In genomic region chr10:45009676-45010075, GRCm38 (mm10) we compare ENCODE assay signal across 8 mouse cellular contexts. TPM values are rescaled to one million over a fixed set of nuclear protein-coding genes. Genes with fewer than 3 reads are reported as not detected.
A peak's percentile ranks its signal among the peaks of the same experiment; 100 is the strongest.
DNase-seq lines count a peak whose midpoint lies in the region; ATAC-seq lines count a peak whose summit lies in the region.

No protein-coding gene starts in this region.

- WGBS in embryonic facial prominence, embryonic 13.5 days, result 23% methylated on average over 10 of the region's 10 CpGs
- whole genome bisulfite sequencing in hindbrain, embryonic 16.5 days, result 21% methylated on average over 10 of the region's 10 CpGs
- 21% methylated on average over 10 of the region's 10 CpGs for WGBS in midbrain, embryonic 10.5 days
- 57% methylated on average over 10 of the region's 10 CpGs for WGBS in heart, embryonic 11.5 days (ENCODE audit: insufficient replicate concordance)

- H3K4me1 ChIP-seq in embryonic facial prominence, embryonic 13.5 days, result peaks cover 9% of the 10 kb centered on the region; the same call in 1 of the 2 replicates
- no peaks in the 10 kb centered on the region for H3K4me1 ChIP-seq in hindbrain, embryonic 16.5 days (ENCODE audit: control insufficient read depth, insufficient read depth, low read depth, low read length)
- peaks cover 9% of the 10 kb centered on the region for H3K4me1 ChIP-seq in midbrain, embryonic 10.5 days
- no peaks in the 10 kb centered on the region for H3K4me1 ChIP-seq in heart, embryonic 11.5 days (ENCODE audit: control insufficient read depth, insufficient read depth, low read length)

- no peak overlapping the region for H3K27ac ChIP-seq in embryonic facial prominence, embryonic 13.5 days
- no peak overlapping the region for H3K27ac ChIP-seq in hindbrain, embryonic 16.5 days (ENCODE audit: low read depth, low read length)
- no peak overlapping the region for H3K27ac ChIP-seq in midbrain, embryonic 10.5 days (replicated peaks)
- H3K27ac ChIP-seq in heart, embryonic 11.5 days (ENCODE audit: low read depth, low read length), result no peak overlapping the region

- no peaks in the 10 kb centered on the region for H3K36me3 ChIP-seq in embryonic facial prominence, embryonic 13.5 days
- no peaks in the 10 kb centered on the region for H3K36me3 ChIP-seq in hindbrain, embryonic 16.5 days (ENCODE audit: control insufficient read depth, insufficient read depth, low read length)
- H3K36me3 ChIP-seq in midbrain, embryonic 10.5 days, result no peaks in the 10 kb centered on the region
- no peaks in the 10 kb centered on the region for H3K36me3 ChIP-seq in heart, embryonic 11.5 days (ENCODE audit: control insufficient read depth, insufficient read depth, low read length)

- H3K27me3 ChIP-seq in embryonic facial prominence, embryonic 13.5 days, result no peaks in the 10 kb centered on the region
- no peaks in the 10 kb centered on the region for H3K27me3 ChIP-seq in hindbrain, embryonic 16.5 days (replicated peaks; ENCODE audit: control insufficient read depth, insufficient read depth, low read length)
- H3K27me3 ChIP-seq in midbrain, embryonic 10.5 days (ENCODE audit: low read depth, poor library complexity, severe bottlenecking), result no peaks in the 10 kb centered on the region; the same call in 1 of the 2 replicates
- no peaks in the 10 kb centered on the region for H3K27me3 ChIP-seq in heart, embryonic 11.5 days (ENCODE audit: control insufficient read depth, insufficient read depth, low read length)

- H3K4me3 ChIP-seq in embryonic facial prominence, embryonic 13.5 days, result no peak overlapping the region
- no peak overlapping the region for H3K4me3 ChIP-seq in hindbrain, embryonic 16.5 days (ENCODE audit: low read length)
- no peak overlapping the region for H3K4me3 ChIP-seq in midbrain, embryonic 10.5 days
- no peak overlapping the region for H3K4me3 ChIP-seq in heart, embryonic 11.5 days (ENCODE audit: low read depth, low read length)

- no peaks in the 10 kb centered on the region for H3K9me3 ChIP-seq in embryonic facial prominence, embryonic 13.5 days
- H3K9me3 ChIP-seq in hindbrain, embryonic 16.5 days (ENCODE audit: control insufficient read depth, low read length), result no peaks in the 10 kb centered on the region
- no peaks in the 10 kb centered on the region for H3K9me3 ChIP-seq in midbrain, embryonic 10.5 days (replicated peaks)
- H3K9me3 ChIP-seq in heart, embryonic 11.5 days (replicated peaks; ENCODE audit: control insufficient read depth, low read length), result no peaks in the 10 kb centered on the region

- H3K9ac ChIP-seq in embryonic facial prominence, embryonic 13.5 days, result no peak overlapping the region
- no peak overlapping the region for H3K9ac ChIP-seq in hindbrain, embryonic 16.5 days (ENCODE audit: low read depth, low read length)
- H3K9ac ChIP-seq in heart, embryonic 11.5 days (ENCODE audit: low read depth, low read length), result no peak overlapping the region

- ATAC-seq in embryonic facial prominence, embryonic 13.5 days (ENCODE audit: insufficient number of reproducible peaks, insufficient read depth, low FRiP score, low TSS enrichment, low read depth), result 0 out of 2 replicates have a peak, but pooled peaks have one; percentile 69
- ATAC-seq in hindbrain, embryonic 16.5 days, result peak; percentile 87
- no peak for ATAC-seq in heart, embryonic 11.5 days (replicated peaks; ENCODE audit: insufficient number of reproducible peaks, low FRiP score, low TSS enrichment)

- H3K4me2 ChIP-seq in embryonic facial prominence, embryonic 13.5 days, result no peak overlapping the region
- H3K4me2 ChIP-seq in hindbrain, embryonic 16.5 days (ENCODE audit: low read length), result no peak overlapping the region
- no peak overlapping the region for H3K4me2 ChIP-seq in heart, embryonic 11.5 days

- peak; percentile 87 for DNase-seq in R1 (ENCODE audit: low read depth, low spot score)
- DNase-seq in midbrain, embryonic 10.5 days (ENCODE audit: low spot score), result peak; percentile 49
- no peak for DNase-seq in heart, adult 18-20 months
- no peak for DNase-seq in kidney, adult 8-10 months
- no peak for DNase-seq in gastrocnemius, postnatal 4 days (ENCODE audit: low spot score in 2 of 2)

RNA-seq across cellular contexts. Expression of gene Prep, which starts 57.3 kb away (rescaled TPM):
- polyA plus RNA-seq in embryonic facial prominence, embryonic 13.5 days (2015; fragmentation: Nextera tagmentation; extraction: Ambion mirVana), result 22.0 and 23.4 TPM in 2 replicates
- polyA plus RNA-seq in hindbrain, embryonic 16.5 days (2015; fragmentation: Nextera tagmentation; extraction: Ambion mirVana), result 26.9 and 28.1 TPM in 2 replicates
- polyA plus RNA-seq in midbrain, embryonic 10.5 days (2016; fragmentation: Nextera tagmentation; extraction: Ambion mirVana), result 34.3 and 36.6 TPM in 2 replicates
- total RNA-seq in heart, adult 18-20 months (2021), result 10 to 100 TPM; 12.3 to 12.5 TPM
- 18.9 and 24.0 TPM in 2 replicates for polyA plus RNA-seq in heart, embryonic 11.5 days (2014; fragmentation: Nextera tagmentation; extraction: Ambion mirVana)
- total RNA-seq in gastrocnemius, postnatal 4 days (2021), result 10 to 100 TPM; 14.7 to 15.0 TPM

Comparison
In these comparisons a context has a peak if more than half of its experiments do, and no peak if none do; other contexts are left out.
1. DNase-seq: peak in R1 (single experiment) and midbrain, embryonic 10.5 days (single experiment); none in heart, adult 18-20 months (0 of 2), kidney, adult 8-10 months (0 of 2) and gastrocnemius, postnatal 4 days (0 of 2).